Mouse (Mus musculus): Measurements from ENCODE around the gene Ubqln4.

Ubqln4 gene

DNA sequence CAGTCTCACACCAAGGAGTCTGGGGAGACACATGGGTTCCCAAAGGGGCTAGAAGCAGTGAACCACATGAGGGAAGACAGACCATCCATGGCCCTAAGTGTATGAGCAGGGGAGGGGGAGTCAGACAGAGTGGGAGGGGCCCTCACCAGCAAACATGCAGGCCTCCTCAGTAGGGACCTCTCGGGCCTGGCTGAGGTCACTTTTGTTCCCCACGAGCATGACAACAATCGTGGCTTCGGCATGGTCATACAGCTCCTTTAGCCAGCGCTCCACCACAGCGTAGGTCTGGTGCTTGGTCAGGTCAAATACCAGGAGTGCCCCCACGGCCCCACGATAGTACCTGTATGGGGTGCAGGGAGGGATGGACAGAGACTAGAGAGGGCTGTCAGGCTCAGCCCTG is 10.4 kb upstream of the Ubqln4 start:
- DNase-seq = no peak

DNA sequence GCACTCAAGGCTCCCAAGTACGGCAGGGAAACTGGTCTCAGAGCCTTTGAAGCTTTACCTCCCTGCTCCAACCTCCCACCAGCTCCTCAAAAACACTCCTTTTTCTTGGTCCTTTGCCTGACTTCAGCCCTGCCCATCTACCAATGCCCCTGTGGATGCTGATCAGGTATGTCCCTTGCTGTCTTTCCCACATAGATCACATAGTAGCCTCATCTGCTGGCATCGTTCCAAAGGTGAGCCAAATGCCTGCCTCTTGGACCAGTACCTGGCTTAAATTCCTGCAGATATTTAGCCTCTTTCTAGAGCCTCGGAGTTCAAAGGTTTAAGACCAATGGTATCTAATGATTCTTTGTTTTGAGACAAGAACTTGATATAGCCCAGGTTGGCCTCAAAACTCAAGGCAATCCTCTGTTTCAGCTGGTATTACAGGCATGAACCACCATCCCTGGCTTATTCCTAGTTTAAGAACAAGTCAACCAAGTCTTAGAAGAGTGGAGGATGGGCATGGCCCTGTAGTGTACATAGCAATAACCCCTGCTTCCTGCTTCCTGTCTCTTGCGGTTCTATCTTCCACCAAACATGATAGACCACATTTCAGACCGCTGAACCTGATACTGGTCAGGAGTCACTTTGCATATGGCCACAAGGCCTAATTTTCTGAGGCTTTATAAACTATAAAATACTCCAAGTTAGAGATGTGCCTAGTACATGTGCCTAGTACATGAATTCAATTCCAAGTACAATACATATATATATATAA is 9.7 kb upstream of the Ubqln4 start:
- DNase-seq = peak in 1 of 2 experiments; percentile 55

DNA sequence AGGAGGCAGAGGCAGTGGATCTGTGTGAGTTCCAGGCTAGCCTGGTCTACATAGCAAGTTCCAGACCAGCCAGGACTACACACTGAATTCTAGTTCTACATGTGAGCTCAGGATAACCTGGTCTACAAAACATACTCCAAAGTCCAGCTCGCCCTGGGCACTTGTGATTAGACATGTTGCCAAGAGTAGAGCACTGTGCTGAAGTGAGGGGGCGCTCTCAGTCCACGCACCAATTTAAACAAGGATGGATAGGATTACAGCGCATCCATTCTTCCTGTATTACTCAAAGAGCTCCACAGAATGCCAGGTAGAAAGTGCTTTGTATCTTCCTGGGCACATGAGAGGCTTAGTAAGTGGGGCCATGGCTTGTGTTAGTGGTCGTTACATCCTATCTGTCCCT is 9.0 kb upstream of the Ubqln4 start:
- DNase-seq = peak; percentile 62 to 70

DNA sequence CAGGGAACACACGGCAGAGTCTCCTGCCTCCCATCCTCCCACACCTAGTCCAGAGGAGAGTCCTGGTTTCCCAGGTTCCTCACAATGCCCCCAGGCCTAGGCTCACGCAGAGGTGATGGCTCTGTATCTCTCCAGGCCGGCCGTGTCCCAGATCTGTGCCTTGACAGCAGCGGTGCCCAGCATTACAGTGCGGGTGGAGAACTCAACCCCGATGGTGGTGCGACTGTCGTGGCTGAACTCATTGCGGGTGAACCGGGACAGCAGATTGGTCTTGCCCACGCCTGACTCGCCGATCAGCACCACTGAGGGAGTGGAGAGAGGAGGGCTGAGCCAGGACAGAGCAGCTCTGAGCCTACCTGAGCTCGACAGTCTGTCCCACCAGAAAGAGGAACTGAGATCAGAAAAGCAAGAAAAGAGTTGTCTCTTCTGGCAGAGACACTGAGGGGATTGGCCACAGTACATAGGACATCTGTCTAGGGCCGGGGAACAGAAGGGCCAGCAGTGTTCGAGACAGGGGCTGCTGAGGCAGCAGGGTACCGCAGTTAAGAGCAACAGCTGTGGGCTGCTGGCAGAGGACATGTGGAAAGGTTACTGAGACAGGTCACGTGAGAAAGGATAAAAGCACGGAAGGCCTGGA is 8.5 kb upstream of the Ubqln4 start:
- DNase-seq = peak in 1 of 2 experiments; percentile 34

DNA sequence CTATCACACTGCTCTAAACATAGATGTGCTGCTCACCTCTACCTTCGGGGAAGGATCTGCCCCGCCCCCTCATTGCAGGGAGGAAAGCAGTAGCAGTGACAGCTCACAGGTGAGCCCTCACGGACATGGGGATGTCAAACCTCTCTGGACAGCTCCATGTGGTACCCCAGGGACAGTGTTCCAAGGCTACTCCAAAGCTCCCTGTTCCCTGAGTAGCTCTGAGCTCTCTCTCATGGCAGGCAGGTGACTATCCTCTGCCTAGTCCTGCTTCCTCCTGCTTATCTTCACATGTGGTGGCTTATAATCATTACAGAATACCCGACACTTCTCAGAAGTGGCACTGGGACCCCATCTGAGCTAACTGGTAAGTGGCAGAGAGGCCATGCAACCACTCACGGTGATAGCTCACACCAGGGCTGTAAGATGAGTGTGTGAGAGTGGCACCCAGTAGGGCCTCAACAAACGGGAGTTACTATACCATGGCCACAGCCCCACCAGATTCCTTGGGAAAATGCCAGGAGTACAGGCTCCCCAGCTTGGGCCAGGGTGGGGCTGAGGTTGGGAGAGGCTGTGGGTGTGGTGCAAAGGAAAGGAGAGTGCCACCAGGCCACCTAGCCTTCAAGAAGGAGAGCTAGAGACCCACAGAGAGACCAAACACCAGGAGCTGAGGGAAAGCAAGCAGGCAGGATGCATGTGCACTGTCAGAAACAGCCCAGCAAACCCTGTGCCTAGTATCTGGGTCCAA is 6.7 kb upstream of the Ubqln4 start:
- DNase-seq = no peak

DNA sequence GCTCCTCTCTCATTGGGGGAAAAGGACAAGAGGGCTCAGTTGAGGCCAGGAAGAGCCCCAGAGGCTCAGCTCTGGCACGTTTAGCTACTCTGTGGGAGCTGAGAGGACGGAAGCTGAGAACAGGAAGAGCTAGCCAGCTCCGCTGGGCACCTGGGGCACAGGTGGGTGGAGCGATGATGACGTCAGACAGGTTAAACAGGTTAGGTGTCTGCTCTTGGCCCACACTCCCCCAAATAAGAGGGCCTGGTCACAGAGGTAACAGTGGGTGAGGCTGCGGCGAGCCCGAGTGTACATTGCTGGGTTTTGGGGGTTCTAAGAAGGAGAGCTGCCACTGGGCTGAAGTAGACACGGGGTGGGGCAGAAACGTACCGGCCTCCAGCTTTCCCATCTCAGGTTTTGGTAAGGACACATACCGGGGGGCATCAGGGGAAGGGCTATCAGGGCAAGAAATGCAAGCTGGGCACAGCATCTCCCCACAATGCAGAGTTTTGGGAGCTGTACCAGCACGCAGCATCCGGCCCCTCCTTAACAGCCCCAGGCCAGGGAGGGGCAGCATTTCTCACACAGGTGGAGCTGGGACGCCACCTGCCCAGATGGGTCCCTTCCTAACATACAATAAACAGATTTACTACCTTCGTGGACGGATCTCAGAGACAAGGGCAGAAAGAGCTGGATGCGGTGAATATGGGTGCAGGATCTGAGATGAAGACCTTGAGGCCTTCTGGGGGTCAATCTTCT is 5.2 kb upstream of the Ubqln4 start, which contains the start of gene Rab25:
Gene Rab25, minus strand, starts transcription at position 121 of the 738 bp plus-strand sequence.
- no peak for DNase-seq

DNA sequence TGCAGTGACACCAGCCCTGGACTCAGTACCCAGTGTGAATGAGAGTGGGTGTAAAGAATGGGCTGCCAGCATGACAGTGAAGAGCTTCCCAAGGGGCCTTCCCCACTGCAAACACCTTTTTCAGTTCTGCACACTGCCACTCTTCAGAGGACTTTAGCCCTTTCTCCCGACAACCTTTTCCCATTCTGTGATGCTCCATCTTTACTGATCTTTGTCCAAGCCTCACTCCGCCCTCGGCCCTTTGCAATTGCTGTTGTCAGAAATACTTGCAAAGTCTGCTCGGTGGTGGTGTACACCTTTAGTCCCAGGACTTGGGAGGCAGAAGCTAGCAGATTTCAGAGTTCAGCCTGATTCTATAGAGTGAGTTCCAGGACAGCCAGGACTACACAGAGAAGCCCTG is 2.0 kb upstream of the Ubqln4 start:
- no peak for DNase-seq

DNA sequence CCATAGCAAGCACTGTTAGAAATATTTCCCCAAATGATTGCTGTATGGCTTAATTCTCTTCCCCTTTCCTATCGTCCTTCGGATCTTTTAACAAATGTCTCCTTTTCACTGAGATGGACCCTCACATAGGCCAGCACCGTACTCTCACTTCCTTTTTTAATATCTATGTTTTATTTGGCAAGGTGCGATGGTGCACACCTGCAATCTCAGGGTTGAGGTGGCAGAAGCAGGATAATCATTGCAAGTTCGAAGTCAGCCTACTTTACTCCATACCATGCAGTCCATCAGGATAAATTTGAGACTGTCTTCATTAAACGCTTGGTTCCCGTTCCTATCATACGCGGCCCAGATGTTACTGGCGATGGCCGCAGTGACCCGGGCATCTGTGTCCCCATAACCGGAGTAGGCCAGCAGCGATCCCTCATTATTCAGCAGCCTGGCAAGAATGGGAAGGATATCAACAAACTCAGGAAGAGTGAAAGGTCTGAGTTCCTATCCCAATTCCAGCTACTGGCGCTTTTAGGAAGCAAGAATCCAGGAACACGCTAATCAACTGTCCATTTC is 1.4 kb upstream of the Ubqln4 start:
- no peak for DNase-seq

DNA sequence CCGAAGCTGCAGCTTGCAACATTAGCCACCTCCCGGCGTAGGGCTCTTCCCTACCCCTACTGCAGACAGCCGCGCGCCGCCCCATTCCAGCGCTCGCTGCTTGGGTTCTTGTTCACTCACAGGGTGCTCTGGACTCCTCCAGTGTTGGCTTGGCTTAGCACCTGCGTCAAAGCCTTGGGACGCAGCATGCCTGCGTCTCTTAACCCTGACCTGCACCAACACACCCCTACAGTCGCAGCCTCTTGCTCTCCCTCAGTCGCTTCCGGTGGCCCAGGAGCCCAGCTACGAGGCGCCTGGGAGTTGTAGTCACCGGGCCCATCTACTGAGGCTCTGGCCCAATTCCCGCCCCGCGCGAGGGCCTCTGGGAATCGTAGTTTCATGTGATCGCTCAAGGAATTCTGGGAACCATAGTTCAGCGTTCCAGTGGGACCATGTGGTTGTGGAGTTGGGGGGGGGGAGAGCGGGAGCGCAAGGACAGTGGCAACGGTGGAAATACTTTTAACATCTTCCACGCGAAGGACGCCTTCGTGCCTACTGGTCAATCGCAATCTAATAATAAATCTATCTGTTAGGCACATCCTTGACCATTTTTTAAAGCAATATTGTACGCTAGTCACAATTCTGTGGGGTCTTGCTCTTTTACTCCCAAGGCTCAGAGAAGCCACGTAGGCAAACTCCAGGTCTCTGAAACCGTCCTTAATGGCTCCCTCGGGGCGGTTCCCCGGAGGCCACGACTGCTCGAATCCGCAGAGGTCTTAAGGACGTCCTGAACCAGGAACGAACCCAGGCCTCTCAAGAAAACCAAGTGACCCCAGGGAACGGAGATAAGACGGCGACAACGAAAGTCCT is 658 bp upstream of the Ubqln4 start, which contains the start of gene Lamtor2:
Gene Lamtor2, minus strand, starts transcription at position 399 of the 849 bp plus-strand sequence.
- peak; percentile 98 to 99 for DNase-seq

DNA sequence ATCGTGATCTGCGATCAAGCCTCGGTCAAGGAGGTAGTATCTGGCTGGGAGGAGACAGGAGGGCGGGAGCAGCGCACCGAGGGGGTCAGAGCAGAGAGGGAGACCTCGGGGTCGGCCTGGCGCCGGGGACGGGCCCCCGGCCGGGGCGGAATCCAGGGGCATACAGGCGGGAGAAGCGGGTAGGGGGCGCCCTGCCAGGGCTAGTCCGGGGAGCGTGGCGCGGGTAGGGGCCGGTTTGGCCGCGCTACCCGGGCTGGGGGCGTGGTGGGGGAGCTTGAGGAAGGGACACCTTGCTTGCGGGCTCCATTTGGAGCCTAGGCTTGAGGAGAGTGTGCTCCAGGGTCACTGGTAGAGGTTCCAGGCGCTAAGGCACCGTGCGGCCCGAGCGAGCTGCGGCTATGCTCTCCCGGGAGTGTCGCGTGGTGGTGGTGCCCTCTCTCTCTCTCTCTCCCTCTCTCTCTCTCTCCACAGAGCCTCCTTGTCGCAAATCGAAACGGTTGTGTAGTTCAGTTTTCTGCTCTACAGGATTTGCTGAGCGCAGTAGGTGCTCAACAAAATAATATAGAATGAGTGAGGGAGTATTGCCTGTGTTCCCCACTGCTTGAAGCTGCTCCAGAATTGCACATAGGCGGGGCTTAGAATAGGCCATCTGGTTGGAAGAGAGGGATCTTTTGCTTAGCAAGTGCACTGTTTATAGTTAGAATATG is 475 bp downstream of the Ubqln4 start:
- DNase-seq = peak in 1 of 2 experiments; percentile 79

DNA sequence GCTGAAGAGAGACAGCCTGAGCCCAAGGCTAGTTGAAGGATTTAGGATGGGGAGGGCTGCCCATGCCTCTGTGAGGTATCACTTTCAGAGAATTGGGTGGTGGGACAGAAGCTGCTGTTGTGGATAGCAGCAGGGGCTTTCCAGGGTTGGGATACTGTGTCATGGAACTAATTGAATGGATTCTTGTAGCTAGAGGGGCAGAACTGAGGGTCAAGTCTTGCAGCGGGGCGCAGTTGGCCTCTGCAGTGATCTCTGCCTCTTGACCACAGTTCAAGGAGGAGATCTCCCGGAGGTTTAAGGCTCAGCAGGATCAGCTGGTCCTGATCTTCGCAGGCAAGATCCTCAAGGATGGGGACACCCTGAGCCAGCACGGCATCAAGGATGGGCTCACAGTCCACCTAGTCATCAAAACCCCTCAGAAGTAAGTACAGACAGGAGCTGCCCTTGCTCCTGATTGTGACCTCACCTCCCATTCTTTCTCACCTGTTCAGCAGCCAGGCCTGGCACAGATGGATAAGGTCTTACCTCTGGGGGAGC is 1.6 kb downstream of the Ubqln4 start:
- DNase-seq = peak; percentile 7 to 21

DNA sequence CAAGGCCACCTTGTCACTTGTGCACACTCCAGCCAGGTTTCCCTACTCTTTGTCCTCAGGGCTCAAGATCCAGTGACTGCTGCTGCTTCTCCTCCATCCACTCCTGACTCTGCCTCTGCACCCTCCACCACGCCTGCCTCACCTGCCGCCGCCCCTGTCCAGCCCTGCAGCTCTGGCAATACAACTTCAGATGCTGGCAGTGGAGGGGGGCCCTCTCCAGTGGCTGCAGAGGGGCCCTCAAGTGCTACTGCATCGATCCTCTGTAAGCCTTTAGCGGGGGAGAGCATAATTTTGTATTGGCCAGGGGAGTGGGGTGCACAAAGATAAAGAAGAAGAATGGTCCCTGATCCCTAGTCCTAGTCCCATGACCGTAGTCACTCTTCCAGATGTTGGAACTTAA is 2.2 kb downstream of the Ubqln4 start:
- peak in 1 of 2 experiments; percentile 29 for DNase-seq

DNA sequence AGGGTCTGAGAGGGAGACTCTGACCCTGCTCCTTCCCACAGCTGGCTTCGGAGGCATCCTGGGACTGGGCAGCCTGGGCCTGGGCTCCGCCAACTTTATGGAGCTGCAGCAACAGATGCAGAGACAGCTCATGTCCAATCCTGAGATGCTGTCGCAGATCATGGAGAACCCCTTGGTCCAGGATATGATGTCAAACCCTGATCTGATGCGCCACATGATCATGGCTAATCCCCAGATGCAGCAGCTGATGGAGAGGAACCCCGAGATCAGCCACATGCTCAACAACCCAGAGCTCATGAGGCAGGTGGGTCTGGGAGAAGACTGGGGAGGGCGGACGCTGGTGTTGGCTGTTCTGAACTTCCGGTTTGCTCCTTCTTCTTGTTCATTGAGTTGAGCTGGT is 3.1 kb downstream of the Ubqln4 start:
- no peak for DNase-seq

DNA sequence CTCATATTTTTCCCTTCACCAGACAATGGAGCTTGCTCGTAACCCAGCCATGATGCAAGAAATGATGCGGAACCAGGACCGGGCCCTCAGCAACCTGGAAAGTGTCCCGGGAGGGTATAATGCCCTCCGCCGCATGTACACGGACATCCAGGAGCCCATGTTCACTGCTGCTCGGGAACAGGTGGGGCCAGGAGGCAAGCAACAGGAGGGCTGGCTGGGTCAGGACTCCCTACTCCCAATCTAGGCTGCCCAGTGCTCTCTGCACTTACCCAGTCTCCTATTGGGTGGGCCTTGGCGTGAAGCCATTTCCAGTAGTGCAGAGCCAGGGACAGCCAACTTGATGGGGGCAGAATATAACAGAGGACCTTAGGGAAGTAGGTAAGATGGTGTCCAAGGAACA is 6.0 kb downstream of the Ubqln4 start:
- DNase-seq = no peak

DNA sequence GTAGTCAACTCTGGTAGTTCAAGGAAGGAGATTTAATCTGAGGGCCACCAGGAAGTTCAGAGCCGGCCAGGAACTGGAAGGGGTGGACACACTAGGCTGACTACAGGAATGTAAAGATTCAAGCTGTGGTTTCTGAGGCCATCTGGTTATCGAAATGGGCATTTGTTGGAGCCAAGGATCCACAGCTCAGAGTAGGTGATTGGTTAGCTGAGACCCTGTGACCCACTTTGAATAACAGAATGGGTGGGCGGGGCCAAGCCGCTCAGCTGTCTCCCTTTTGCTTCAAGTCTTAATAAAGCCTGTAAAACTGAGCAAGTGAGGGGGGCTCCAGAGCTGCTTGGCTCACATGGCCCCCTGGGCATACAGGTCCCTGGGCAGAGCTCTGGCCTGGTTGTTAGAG is 8.4 kb downstream of the Ubqln4 start:
- peak in 1 of 2 experiments; percentile 45 for DNase-seq

DNA sequence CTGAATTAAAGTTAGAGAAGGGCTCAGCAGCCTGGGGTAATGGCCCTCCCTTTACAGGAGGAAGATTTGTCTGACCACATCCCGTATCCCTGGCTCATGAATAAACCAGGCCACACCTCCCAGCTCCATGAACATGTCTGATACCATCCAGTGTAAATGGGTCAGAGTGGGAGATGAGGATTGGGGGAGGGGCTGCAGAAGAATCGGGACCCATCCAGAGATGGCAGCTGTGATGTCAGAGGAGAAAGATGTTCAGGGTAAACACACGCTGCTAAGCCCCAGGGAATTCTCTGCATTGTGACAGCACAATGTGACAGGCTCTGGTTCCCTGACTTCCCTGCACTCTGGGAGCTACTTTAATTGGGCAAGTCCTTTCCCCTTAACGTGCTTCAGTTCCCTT is 9.9 kb downstream of the Ubqln4 start:
- peak in 1 of 2 experiments; percentile 4 for DNase-seq

DNA sequence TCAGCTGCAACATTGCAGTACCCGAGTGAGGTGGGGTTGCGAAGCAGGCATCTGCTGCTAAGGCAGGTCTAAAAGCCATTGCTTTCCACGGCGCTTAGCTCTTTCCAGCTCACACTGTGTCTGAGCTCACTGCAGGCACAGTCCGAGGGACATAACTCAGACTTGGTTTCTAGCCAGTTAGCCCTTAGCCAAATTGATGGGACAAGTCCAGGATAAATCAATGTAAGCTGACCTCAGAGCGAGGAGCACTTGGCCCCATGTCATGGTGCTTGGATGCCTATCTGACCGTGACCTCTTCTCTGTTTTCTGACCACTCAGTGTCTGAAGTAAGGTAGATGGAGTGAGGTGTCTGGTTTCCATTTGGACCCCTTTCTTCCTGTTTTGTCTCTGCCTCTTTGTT is 10.4 kb downstream of the Ubqln4 start:
- no peak for DNase-seq

DNA sequence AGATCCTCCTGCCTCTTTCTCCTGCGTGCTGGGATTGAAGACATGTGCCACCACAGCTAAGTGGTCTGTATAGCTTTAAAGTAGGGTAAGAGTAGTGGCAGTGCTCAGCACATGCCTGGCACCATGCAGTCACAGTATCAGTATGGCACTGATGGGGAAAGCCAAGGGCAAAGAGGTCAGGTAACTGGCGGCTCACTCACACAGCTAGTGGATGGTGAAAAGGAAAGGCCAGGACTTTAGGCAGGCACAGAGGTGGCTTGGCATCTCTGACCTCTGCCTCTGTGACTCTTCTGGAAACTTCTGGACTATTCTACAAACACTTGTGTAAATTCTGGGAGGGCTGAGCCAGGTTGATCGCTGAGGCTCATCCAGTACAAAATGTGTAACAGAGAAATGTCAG is 12.6 kb downstream of the Ubqln4 start:
- no peak for DNase-seq

DNA sequence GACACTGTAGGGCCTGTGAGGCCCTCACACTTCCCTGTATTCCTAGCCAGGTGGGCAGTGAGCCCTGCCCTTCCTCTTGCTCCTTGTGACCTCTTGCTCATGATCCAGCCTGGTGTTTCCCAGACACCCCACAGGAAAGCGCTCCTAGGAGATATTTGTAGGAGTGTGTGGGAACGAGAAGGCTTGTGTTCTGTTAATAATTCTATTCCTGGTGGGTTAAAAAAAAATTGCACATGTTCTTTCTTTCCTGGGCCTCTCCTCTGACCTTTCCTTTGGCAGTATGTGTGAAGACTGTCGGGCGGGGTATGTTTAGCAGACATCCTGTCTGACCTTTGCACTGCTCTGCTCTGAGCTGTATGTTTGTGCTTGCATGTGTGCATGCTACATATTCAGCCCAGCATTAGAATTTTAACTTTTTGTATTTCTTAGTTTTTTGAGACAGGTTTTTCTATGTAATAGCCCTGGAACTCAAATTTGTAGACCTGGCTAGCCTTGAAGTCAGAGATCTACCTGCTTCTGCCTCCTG is 13.0 kb downstream of the Ubqln4 start:
- no peak for DNase-seq

DNA sequence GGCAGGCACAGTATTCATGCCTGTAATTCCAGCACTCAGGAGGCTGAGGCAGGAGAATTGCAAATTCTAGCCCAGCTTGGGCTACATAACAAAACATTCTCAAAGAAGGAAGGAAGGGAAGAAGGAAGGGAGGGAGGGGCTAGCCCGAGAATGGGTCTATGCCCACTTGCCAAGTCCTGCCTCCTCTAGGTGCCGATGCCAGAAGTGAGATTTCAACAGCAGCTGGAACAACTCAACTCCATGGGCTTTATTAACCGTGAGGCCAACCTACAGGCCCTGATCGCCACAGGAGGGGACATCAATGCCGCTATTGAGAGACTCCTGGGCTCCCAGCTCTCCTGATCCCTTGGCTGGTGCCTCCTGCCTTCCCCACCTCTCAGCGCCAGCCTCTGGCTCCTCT is 14.3 kb downstream of the Ubqln4 start:
- no peak for DNase-seq
